Mouse (Mus musculus) heart, adult 2 months (tissue): Measurements from ENCODE around the gene Loxl3. TPM values are rescaled to one million over a fixed set of nuclear protein-coding genes. Genes with fewer than 3 reads are reported as not detected.

Experiments
- DNase-seq, 2 experiments: peaks; one replicate each; pipeline ENCODE4 v3.0.0; 2021
- H3K27ac ChIP-seq: fragments of 200-600 bp; 2 replicates; pipeline ENCODE4 v1.8.1; 2022
- H3K27me3 ChIP-seq: fragments of 200-500 bp; 2 replicates; pipeline ENCODE4 v1.6.1; 2012; ENCODE audit warnings: mild to moderate bottlenecking, low read length, inconsistent platforms, mixed read lengths; ENCODE audit not compliant: control insufficient read depth, insufficient read depth
- H3K36me3 ChIP-seq: fragments of 200-500 bp; 2 replicates; pipeline ENCODE4 v1.6.1; 2012; ENCODE audit warnings: low read length, inconsistent platforms; ENCODE audit not compliant: control insufficient read depth, insufficient read depth
- H3K4me1 ChIP-seq: fragments of 200-500 bp; 2 replicates; pipeline ENCODE4 v1.6.1; 2011; ENCODE audit warnings: low read length; ENCODE audit not compliant: control insufficient read depth, insufficient read depth
- H3K4me3 ChIP-seq: fragments of 200-600 bp; 2 replicates; pipeline ENCODE4 v1.8.1; 2022
- H3K79me2 ChIP-seq: fragments of 200-500 bp; replicated peaks from 2 replicates; pipeline ENCODE4 v1.6.1; 2012; ENCODE audit warnings: mild to moderate bottlenecking, inconsistent platforms, low read length, moderate library complexity, mixed read lengths; ENCODE audit not compliant: control insufficient read depth, insufficient read depth
- H3K9ac ChIP-seq: fragments of 200-500 bp; 2 replicates; pipeline ENCODE4 v1.6.1; 2012; ENCODE audit warnings: low read depth, mild to moderate bottlenecking, control low read depth, inconsistent platforms, low read length, mixed read lengths
- CTCF ChIP-seq: fragments of 200-600 bp; IDR thresholded peaks from 2 replicates; pipeline ENCODE4 v1.8.1; 2022; ENCODE audit warnings: antibody characterized with exemption, mild to moderate bottlenecking, moderate library complexity
- EP300 ChIP-seq: fragments of 200-500 bp; IDR thresholded peaks from 2 replicates; pipeline ENCODE4 v1.6.1; 2011; ENCODE audit warnings: low read depth, low read length, control low read depth; ENCODE audit not compliant: insufficient read depth
- POLR2A ChIP-seq: fragments of 200-500 bp; IDR thresholded peaks from 2 replicates; pipeline ENCODE4 v1.6.1; 2011; ENCODE audit warnings: mild to moderate bottlenecking, low read depth, low read length, control low read depth; ENCODE audit not compliant: insufficient read depth
- WGBS: fragments of 180-500 bp; shearing (Covaris S2); methylation state at CpG from one replicate; pipeline ENCODE4 v1.1.7; 2018; 5-methylcytosine and 5-hydroxymethylcytosine counted together
- intact Hi-C: fragments of 180-260 bp; cut with DNase I; formaldehyde crosslinking; loops from one replicate; pipeline ENCODE4 v1.15.1; 2025
- polyA plus RNA-seq: library from polyadenylated mRNA; depleted of rRNA; stranded (reverse); fragments of >200 nt; gene quantifications from 2 replicates; pipeline ENCODE4 v1.2.3, GENCODE M21; 2012
- total RNA-seq, 2 experiments: library from RNA; stranded (reverse); gene quantifications; 2 replicates each; pipeline ENCODE4 v1.2.3; 2021

Loxl3 gene
- total and polyA plus RNA-seq, 3 experiments = 1.9 to 5.4 (median 2.1) TPM

DNA sequence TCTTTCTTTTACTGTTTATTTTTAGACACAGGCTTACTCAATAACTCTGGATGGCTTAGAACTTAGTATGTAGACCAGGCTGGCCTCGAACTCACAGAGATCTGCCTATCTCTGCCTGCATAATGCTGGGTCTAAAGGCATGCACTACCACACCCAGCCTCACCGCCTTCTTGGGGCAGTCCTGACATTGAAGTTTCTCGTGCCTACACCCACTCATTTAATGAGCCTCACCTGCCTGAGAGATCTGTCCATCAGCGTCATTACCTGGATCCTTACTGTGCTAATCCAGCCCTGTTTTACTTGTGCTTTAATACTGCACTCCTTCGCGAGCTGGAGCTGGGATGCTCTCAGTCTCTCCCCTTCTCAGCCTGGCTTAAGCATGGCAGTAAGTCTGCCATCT, 22.2 kb upstream of the Loxl3 start:
- H3K27ac ChIP-seq = no peak overlapping the region
- no peak overlapping the region for H3K4me3 ChIP-seq
- intact Hi-C loops = no loop called here
- TF ChIP-seq CTCF (no peak), EP300 (no peak), POLR2A (no peak)
- no peak overlapping the region for H3K9ac ChIP-seq
- DNase-seq = no peak
- WGBS = 81% methylated on average over 6 of the region's 6 CpGs
- H3K4me1 ChIP-seq = peaks cover 2% of the 10 kb centered on the region; the same call in 1 of the 2 replicates
- no peaks in the 10 kb centered on the region for H3K36me3 ChIP-seq
- no peaks in the 10 kb centered on the region for H3K27me3 ChIP-seq
- no peaks in the 10 kb centered on the region for H3K79me2 ChIP-seq

DNA sequence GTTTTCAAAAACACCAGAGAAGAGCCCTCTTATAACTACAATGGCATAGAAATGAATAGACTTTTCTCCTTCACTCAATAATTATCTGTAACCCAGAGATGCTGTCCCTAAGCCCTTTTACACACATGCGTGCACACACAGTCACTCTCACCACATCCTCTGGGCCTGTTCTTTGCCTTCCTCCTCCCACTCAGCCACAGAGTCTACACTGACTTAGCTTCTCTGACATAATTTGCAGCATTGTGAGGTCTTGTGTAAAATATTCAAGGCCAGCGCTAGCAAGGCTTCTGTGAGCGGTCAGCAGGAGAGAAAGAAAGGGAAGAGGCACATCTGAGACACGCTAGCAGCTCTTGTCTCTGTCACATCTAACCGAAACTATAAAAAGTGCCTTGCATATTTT, 20.5 kb upstream of the Loxl3 start:
- peaks cover 5% of the 10 kb centered on the region for H3K4me1 ChIP-seq
- intact Hi-C loops = no loop called here
- no peaks in the 10 kb centered on the region for H3K79me2 ChIP-seq
- H3K4me3 ChIP-seq = no peak overlapping the region
- no peak for DNase-seq
- H3K9ac ChIP-seq = no peak overlapping the region
- TF ChIP-seq EP300 = no peak
- no peaks in the 10 kb centered on the region for H3K36me3 ChIP-seq
- WGBS = 69% methylated on average over 5 of the region's 5 CpGs
- no peaks in the 10 kb centered on the region for H3K27me3 ChIP-seq
- no peak overlapping the region for H3K27ac ChIP-seq

DNA sequence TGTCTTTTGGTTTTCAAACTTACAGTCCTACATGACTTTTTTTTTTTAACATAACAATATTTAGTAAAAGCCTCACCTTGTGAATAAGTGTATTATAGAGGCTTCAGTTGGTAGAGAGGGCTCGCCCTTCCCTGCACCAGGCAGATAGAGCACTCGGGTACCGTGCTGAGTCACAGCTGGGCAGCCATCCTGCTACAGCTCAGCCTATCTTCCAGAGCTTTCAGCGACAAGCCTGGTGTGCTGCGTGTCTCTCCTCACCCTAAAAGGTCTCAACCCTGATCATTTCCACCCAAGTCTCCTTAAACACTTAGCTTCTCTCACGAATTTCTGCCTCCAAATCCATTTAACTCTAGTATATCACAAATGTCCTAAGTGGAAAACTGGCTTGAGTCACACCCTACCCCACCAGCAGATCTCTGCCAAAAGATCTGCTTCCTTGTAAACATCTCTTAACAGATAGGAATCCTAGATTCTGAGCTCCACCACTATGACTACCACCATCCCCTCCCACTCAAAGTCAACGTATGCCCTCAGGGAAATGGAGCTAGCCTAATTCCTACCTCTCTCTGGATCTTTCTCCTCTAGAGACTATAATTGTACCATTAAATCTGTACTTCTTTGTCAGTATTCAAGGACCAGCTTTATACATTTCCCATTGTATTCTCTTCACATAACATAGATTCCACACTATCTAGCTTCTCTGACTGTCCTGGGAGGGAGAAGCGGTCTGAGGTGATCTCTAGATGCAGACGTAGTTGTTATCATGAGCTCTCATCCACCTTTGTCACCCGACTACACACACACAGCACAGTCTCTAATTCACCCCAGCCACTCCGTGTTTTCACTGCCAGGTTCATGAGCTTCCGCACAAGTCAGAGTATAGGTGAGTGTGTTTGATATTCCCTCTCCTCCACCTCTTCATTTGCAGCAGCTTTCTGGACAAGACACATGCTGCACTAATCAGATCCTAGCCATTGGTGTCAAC, 19.2 kb upstream of the Loxl3 start:
- TF ChIP-seq POLR2A (no peak), CTCF (no peak), EP300 (no peak)

DNA sequence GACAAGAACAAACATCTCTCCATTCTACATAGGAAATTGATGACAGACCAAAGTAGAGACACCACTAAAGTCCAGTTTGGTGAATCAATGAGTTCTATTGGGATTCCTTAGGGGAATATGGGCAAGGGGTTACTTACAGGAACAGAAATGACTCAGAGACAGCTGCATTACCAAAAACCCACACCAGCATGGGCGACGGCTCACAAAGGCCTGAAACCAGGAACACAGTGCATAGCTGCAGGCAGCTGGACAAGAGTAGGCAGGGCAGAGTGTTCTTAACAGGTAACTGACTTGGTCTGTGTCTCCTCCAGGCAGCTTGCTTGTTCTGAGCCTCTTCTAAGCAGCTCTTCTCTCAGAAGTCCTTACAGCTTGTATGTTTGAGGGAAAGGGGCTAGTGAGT, 18.2 kb upstream of the Loxl3 start:
- 91% methylated on average over 2 of the region's 2 CpGs for WGBS
- no peak for TF ChIP-seq CTCF
- no peak for TF ChIP-seq POLR2A
- no peak for TF ChIP-seq EP300
- intact Hi-C loops = no loop called here
- no peak overlapping the region for H3K9ac ChIP-seq
- H3K4me3 ChIP-seq = no peak overlapping the region
- H3K27ac ChIP-seq = no peak overlapping the region
- H3K36me3 ChIP-seq = no peaks in the 10 kb centered on the region
- H3K4me1 ChIP-seq = peaks cover 3% of the 10 kb centered on the region
- no peaks in the 10 kb centered on the region for H3K27me3 ChIP-seq
- no peaks in the 10 kb centered on the region for H3K79me2 ChIP-seq
- no peak for DNase-seq

More for the DNA sequence above, 19.2 kb upstream of the Loxl3 start:
- WGBS = 49% methylated on average over 12 of the region's 12 CpGs
- Histone ChIP-seq H3K36me3 (no peaks in the 10 kb centered on the region), H3K4me1 (peaks cover 5% of the 10 kb centered on the region), H3K27ac (no peak overlapping the region; the same call in 1 of the 2 replicates), H3K27me3 (no peaks in the 10 kb centered on the region), H3K9ac (no peak overlapping the region), H3K79me2 (no peaks in the 10 kb centered on the region), H3K4me3 (no peak overlapping the region)
- intact Hi-C loops = no loop called here
- DNase-seq = no peak

DNA sequence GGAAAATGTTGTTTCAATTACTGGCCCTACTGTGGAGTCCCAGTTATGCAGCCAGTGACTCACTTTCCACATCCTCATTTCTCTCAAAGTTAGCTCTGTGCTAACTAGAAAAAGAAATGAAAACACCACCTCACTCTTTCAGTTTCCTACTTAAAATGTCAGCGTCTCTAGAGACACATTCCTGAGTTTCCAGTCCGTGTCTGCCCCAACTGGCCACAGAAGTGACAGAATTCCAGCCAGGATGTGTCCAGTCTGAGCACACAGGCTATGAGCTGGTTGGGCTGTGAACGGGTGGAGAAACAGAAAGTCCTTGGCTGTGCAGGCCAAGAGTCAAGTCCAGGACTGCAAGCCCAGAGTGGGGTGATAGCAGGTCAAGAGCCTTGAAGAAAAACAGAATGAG, 16.8 kb upstream of the Loxl3 start:
- Histone ChIP-seq H3K27me3 (no peaks in the 10 kb centered on the region), H3K27ac (peak overlapping the region; percentile 55), H3K4me1 (peaks cover 3% of the 10 kb centered on the region), H3K36me3 (no peaks in the 10 kb centered on the region), H3K79me2 (no peaks in the 10 kb centered on the region), H3K9ac (no peak overlapping the region), H3K4me3 (no peak overlapping the region)
- WGBS = 6% methylated on average over 3 of the region's 3 CpGs
- TF ChIP-seq POLR2A (0 out of 2 replicates have a peak, but pooled peaks have one; percentile 22), EP300 (peak; percentile 66; the same call in 1 of the 2 replicates), CTCF (no peak)
- intact Hi-C loops = no loop called here
- DNase-seq = peak; percentile 59 to 81

DNA sequence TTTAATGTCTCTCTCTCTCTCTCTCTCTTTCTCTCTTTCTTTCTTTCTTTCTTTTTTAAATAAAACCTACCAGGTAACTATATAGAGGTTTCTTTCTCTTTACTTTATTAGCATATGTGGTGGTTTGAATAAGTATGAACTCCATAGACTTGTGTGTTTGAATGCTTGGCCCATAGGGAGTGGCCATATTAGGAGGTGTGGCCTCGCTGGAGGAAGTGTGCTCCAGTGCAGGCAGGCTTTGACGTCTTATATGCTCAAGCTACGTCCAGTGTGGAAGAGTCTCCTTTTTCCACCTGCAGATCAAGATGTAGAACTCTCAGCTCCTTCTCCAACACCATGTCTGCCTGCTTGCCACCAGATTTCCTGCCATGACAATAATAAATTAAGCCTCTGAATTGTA, 14.9 kb upstream of the Loxl3 start:
- Histone ChIP-seq H3K36me3 (no peaks in the 10 kb centered on the region), H3K79me2 (no peaks in the 10 kb centered on the region), H3K9ac (no peak overlapping the region), H3K4me1 (peaks cover 3% of the 10 kb centered on the region), H3K4me3 (no peak overlapping the region), H3K27me3 (no peaks in the 10 kb centered on the region), H3K27ac (no peak overlapping the region)
- 76% methylated on average over 3 of the region's 3 CpGs for WGBS
- intact Hi-C loops = no loop called here
- TF ChIP-seq EP300 (no peak), POLR2A (no peak), CTCF (no peak)
- DNase-seq = no peak
